Mouse (Mus musculus) liver, embryonic 14.5 days (tissue): ENCODE measurements around the gene Trim3.

ENCODE experiments used
- CTCF ChIP-seq: IDR thresholded peaks from 2 replicates; pipeline ENCODE4 v1.5.1; 2016; ENCODE audit warnings: antibody characterized with exemption, low read depth, control low read depth
- EP300 ChIP-seq: IDR thresholded peaks from 2 replicates; pipeline ENCODE4 v1.6.1; 2016; ENCODE audit warnings: antibody characterized with exemption, low read depth

- TF ChIP-seq EP300 (no peak), CTCF (no peak)
Measured at GRCm38 (mm10) chr7:105617810-105618209, 15.6 kb downstream of the Trim3 start.
